Mouse (Mus musculus) right cerebral cortex, postnatal 36 days (tissue): ENCODE results near the gene Cdh7.
"Not testable (repeated sequence)": the region's sequence is repeated elsewhere in the genome, so short reads cannot be mapped to it uniquely, and the experiment has no call there.

Experiments used
- DNase-seq, 2 experiments: peaks; one replicate each; pipeline ENCODE4 v3.0.0; 2022; ENCODE audit warnings: low spot score in 2 of 2, mixed read lengths in 1 of 2

Cdh7 gene

GRCm38 (mm10) chr1:109982064-109982808 lies at the start of gene Cdh7:
Cdh7 (plus strand) TSS chr1:109982431.
- peak; percentile 39 to 59 for DNase-seq

- DNase-seq = no peak
Observed at GRCm38 (mm10) chr1:109932674-109933073, 49.6 kb upstream of the Cdh7 start.

- no peak for DNase-seq
Observed at GRCm38 (mm10) chr1:109948571-109948970, 33.7 kb upstream of the Cdh7 start.

GRCm38 (mm10) chr1:109971721-109972425 lies 10.4 kb upstream of the Cdh7 start:
- DNase-seq = no peak

- no peak for DNase-seq
Observed at GRCm38 (mm10) chr1:109972426-109973015, 9.7 kb upstream of the Cdh7 start.

- peak; percentile 29 for DNase-seq
Observed at GRCm38 (mm10) chr1:109982809-109983536, 742 bp downstream of the Cdh7 start.

GRCm38 (mm10) chr1:109983537-109983912 lies 1.3 kb downstream of the Cdh7 start:
- no peak for DNase-seq

- DNase-seq = no peak
Observed at GRCm38 (mm10) chr1:109984776-109985175, 2.5 kb downstream of the Cdh7 start.

- DNase-seq = no peak
Observed at GRCm38 (mm10) chr1:109985468-109985867, 3.2 kb downstream of the Cdh7 start.

GRCm38 (mm10) chr1:109989541-109989940 lies 7.3 kb downstream of the Cdh7 start:
- no peak for DNase-seq

- no peak for DNase-seq
Observed at GRCm38 (mm10) chr1:109993906-109994305, 11.7 kb downstream of the Cdh7 start.

GRCm38 (mm10) chr1:110004451-110004850 lies 22.2 kb downstream of the Cdh7 start:
- no peak for DNase-seq

- DNase-seq = no peak
Observed at GRCm38 (mm10) chr1:110005038-110005437, 22.8 kb downstream of the Cdh7 start.

GRCm38 (mm10) chr1:110012153-110012552 lies 29.9 kb downstream of the Cdh7 start:
- no peak for DNase-seq

GRCm38 (mm10) chr1:110056317-110056716 lies 74.1 kb downstream of the Cdh7 start:
- DNase-seq = no peak

GRCm38 (mm10) chr1:110067405-110067804 lies 85.2 kb downstream of the Cdh7 start:
- DNase-seq = peak; percentile 30 to 50

GRCm38 (mm10) chr1:110078471-110078870 lies 96.2 kb downstream of the Cdh7 start:
- DNase-seq = peak in 1 of 2 experiments; percentile 16

- DNase-seq = no peak
Observed at GRCm38 (mm10) chr1:110118071-110118470, 135.8 kb downstream of the Cdh7 start.

GRCm38 (mm10) chr1:110118862-110119261 lies 136.6 kb downstream of the Cdh7 start:
- no peak for DNase-seq

GRCm38 (mm10) chr1:110171459-110171858 lies 189.2 kb downstream of the Cdh7 start:
- DNase-seq = not testable (repeated sequence)
